Mouse (Mus musculus) thymus, postnatal 10 days (tissue): Measurements from ENCODE around the gene Mtm1.
"Not testable (repeated sequence)": the region's sequence is repeated elsewhere in the genome, so short reads cannot be mapped to it uniquely, and the experiment has no call there.

ENCODE experiments used
- DNase-seq, 2 experiments: peaks; one replicate each; pipeline ENCODE4 v3.0.0; 2021; ENCODE audit warnings: low spot score in 2 of 2

The Mtm1 gene

GRCm38 (mm10) chrX:71287088-71287487, 76.5 kb downstream of the Mtm1 start:
- no peak for DNase-seq

- no peak for DNase-seq
These were observed 83.6 kb downstream of the Mtm1 start for GRCm38 (mm10) chrX:71294191-71294590.

- DNase-seq, result no peak
These were observed 85.4 kb downstream of the Mtm1 start for GRCm38 (mm10) chrX:71296005-71296404.

- DNase-seq, result no peak
These were observed 91.6 kb downstream of the Mtm1 start for GRCm38 (mm10) chrX:71302148-71302547.

- DNase-seq, result peak in 1 of 2 experiments; percentile 35
These were observed 100.7 kb downstream of the Mtm1 start for GRCm38 (mm10) chrX:71311229-71311628.

GRCm38 (mm10) chrX:71314380-71314779, 103.8 kb downstream of the Mtm1 start:
- DNase-seq, result no peak

- peak in 1 of 2 experiments; percentile 3 for DNase-seq
These were observed 141.5 kb downstream of the Mtm1 start for GRCm38 (mm10) chrX:71352033-71352432.

- no peak for DNase-seq
These were observed 144.8 kb downstream of the Mtm1 start for GRCm38 (mm10) chrX:71355331-71355730.

- DNase-seq, result not testable (repeated sequence)
These were observed 151.2 kb downstream of the Mtm1 start for GRCm38 (mm10) chrX:71361793-71362192.

- no peak for DNase-seq
These were observed 153.5 kb downstream of the Mtm1 start for GRCm38 (mm10) chrX:71364062-71364461.

GRCm38 (mm10) chrX:71364554-71364991, 154.0 kb downstream of the Mtm1 start, which contains the start of gene Mtmr1:
Gene Mtmr1 (plus strand): TSS chrX:71364760.
- DNase-seq, result peak; percentile 45 to 51

- DNase-seq, result peak; percentile 3 to 11
These were observed 154.4 kb downstream of the Mtm1 start for GRCm38 (mm10) chrX:71365011-71365410.
